Mouse (Mus musculus) midbrain, embryonic 13.5 days (tissue): ENCODE data around the gene Cnot8. TPM values are rescaled to one million over a fixed set of nuclear protein-coding genes. Genes with fewer than 3 reads are reported as not detected.

Experiments
- polyA plus RNA-seq: library from polyadenylated mRNA; unstranded; fragments of >200 nt; fragmentation: Nextera tagmentation; extraction: Ambion mirVana; gene quantifications from 2 replicates; pipeline ENCODE4 v1.2.1, GENCODE M21; 2015

The Cnot8 gene
- polyA plus RNA-seq, 1 experiment from 2014 or later: 120 TPM

Other genes with a start within 250 kb of the Cnot8 start
- gene Larp1, start 95.1 kb upstream of the Cnot8 start, polyA plus RNA-seq: 15.8 TPM in 2 replicates
- not detected in 2 replicates for gene Gm12248, start 11.0 kb upstream of the Cnot8 start, polyA plus RNA-seq
- 17.5 and 19.1 TPM in 2 replicates for gene Gemin5, start 64.4 kb downstream of the Cnot8 start, polyA plus RNA-seq
- 114 and 120 TPM in 2 replicates for gene Mrpl22, start 67.5 kb downstream of the Cnot8 start, polyA plus RNA-seq
- 1.3 and 1.6 TPM in 2 replicates for gene Igtp, start 95.4 kb downstream of the Cnot8 start, polyA plus RNA-seq
- gene Irgm2, start 95.5 kb downstream of the Cnot8 start, polyA plus RNA-seq: 0.67 and 0.98 TPM in 2 replicates
- gene 4930438A08Rik, start 170.6 kb downstream of the Cnot8 start, polyA plus RNA-seq: not detected in 2 replicates
- 26.0 and 28.8 TPM in 2 replicates for gene Zfp692, start 202.9 kb downstream of the Cnot8 start, polyA plus RNA-seq
- gene Zfp672, start 226.2 kb downstream of the Cnot8 start, polyA plus RNA-seq: 38.6 and 39.7 TPM in 2 replicates
- gene Sh3bp5l, start 226.6 kb downstream of the Cnot8 start, polyA plus RNA-seq: 48.4 and 50.7 TPM in 2 replicates